Mouse (Mus musculus) liver, adult 2 months (tissue): Measurements from ENCODE around the gene Dnajc5.

ENCODE experiments used
- CTCF ChIP-seq: fragments of 200-500 bp; IDR thresholded peaks from 2 replicates; pipeline ENCODE4 v1.5.1; 2011; ENCODE audit warnings: low read depth, low read length, control low read depth
- POLR2A ChIP-seq: fragments of 200-500 bp; IDR thresholded peaks from 2 replicates; pipeline ENCODE4 v1.6.1; 2011; ENCODE audit warnings: low read length, control low read depth; ENCODE audit not compliant: insufficient read depth; ENCODE audit errors: extremely low read depth

- no peak for TF ChIP-seq CTCF
- TF ChIP-seq POLR2A = peak; percentile 76
These were observed at the start of gene Dnajc5 for GRCm38 (mm10) chr2:181520118-181520935.
